In the genomic region with DNA sequence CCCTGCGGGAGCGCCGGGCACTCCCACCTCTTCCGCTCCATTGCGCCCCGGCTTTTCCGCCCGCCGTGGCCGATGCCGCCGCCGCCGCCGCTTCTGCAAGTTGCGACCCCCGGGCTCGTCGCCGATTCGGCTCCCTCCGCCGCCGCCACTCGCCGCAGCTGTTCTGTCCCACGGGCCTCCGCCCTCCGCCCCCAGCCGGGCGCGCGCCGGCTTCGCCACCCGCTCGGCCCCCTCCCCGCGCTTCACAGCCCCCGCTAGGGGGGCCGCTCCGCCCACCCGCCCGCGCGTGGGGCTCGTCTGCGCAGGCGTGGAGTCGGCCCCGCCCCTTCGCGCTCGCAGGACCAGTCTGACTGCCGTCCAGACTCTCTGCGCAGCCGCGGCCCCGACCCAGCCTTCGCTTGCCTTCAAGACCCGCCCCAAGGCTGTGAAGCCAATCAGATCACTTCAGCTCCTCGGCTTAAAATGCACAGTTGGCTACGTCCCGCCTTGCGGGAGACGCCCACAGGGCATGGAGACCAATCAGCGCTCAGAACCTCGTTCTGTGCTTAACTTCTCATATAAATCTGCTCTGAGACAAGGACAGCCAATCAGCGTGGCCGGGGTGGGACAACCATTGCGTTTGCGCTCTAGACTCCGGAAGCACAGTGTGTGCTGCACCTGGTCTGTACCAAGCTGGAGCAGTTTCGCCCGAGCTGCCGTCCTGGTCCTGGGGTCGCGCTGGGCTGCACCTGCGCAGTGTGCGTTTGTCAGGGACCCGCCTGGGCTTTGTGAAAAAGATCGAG, we compare ENCODE assay signal across 8 mouse cellular contexts. TPM values are rescaled to one million over a fixed set of nuclear protein-coding genes. Genes with fewer than 3 reads are reported as not detected.
DNase-seq lines count a peak whose midpoint lies in the region; ATAC-seq lines count a peak whose summit lies in the region.

A gene (minus strand): TSS at position 360 of the 782 bp plus-strand sequence.

- ATAC-seq in megakaryocyte progenitor cell, adult 5-6 weeks (replicated peaks; ENCODE audit: poor library complexity) = peak; percentile 85

- peak; percentile 99 for DNase-seq in adipocyte (ENCODE audit: low spot score)
- DNase-seq in embryo, embryonic 10 days (ENCODE audit: low spot score) = peak; percentile 99
- DNase-seq in gastrocnemius, postnatal 10 days = peak; percentile 99
- DNase-seq in induced T-regulatory cell, adult 2 months (ENCODE audit: low read depth) = peak; percentile 99
- DNase-seq in left cerebral cortex, adult 9 months (ENCODE audit: low spot score in 2 of 2) = peak; percentile 99 to 100
- peak; percentile 99 for DNase-seq in right cerebral cortex, postnatal 14 days
- peak; percentile 98 to 100 for DNase-seq in urinary bladder, postnatal 36 days (ENCODE audit: low spot score in 2 of 2)

RNA-seq across cellular contexts. Expression of the gene that starts here (rescaled TPM):
- 100 to 1,000 TPM; 107 to 120 TPM for total RNA-seq in gastrocnemius, postnatal 10 days (2021)
- total RNA-seq in megakaryocyte progenitor cell, adult 5-6 weeks (2015) = 91.1 and 96.6 TPM in 2 replicates
- total RNA-seq in megakaryocyte progenitor cell, adult 5-6 weeks (2017) = 82.8 and 90.8 TPM in 2 replicates

Comparison
In these comparisons a context has a peak if more than half of its experiments do, and no peak if none do; other contexts are left out.
1. Peak in every context shown above with its lines: DNase-seq and ATAC-seq.